In the genomic region with DNA sequence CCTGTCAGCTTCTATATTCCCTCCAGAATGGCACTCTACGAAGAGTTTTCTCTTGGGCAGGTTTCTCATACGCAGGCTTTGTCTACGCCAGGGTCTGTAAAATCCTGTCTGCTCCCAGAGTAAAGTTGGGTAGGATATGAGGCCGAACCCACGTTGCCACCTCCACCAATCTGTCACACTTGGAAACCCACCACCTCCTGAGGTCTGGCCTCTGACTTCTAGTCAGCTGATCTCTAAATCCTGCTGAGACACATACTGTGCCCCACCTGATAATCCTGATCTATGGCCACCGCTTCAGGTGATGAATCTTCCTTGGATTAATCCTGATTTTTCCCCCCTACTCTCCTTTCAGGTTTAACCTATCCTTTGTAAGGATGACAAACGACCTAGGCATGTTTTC, we compare ENCODE assay signal across 11 mouse cellular contexts.
DNase-seq lines count a peak whose midpoint lies in the region; ATAC-seq and TF ChIP-seq lines count a peak whose summit lies in the region.
"Had no signal": no experiment of that assay in that cellular context is flagged by ENCODE, and none has a peak within 500 bp of the region (broad histone marks: within the 10 kb centered on the region; RNA-seq: fewer than 3 reads in every experiment).

No protein-coding gene starts in this region.

- no peak for TF ChIP-seq CTCF in kidney, postnatal 0 days (IDR thresholded peaks at IDR 0.05; ENCODE audit: low read depth)

- no peak overlapping the region for H3K9ac ChIP-seq in kidney, postnatal 0 days (ENCODE audit: low read depth, low read length)
- no peak overlapping the region; the same call in 1 of the 2 replicates for H3K9ac ChIP-seq in hindbrain, embryonic 15.5 days
- H3K9ac ChIP-seq in neural tube, embryonic 13.5 days: 0 out of 2 replicates have a peak overlapping the region, but pooled peaks have one; percentile 39

- no peaks in the 10 kb centered on the region for H3K36me3 ChIP-seq in kidney, postnatal 0 days (ENCODE audit: insufficient read depth, low read length)
- H3K36me3 ChIP-seq in hindbrain, embryonic 15.5 days: no peaks in the 10 kb centered on the region
- H3K36me3 ChIP-seq in neural tube, embryonic 13.5 days: no peaks in the 10 kb centered on the region

- 44% methylated on average over 7 of the region's 7 CpGs for WGBS in kidney, postnatal 0 days
- 45% methylated on average over 7 of the region's 7 CpGs for WGBS in hindbrain, embryonic 15.5 days
- WGBS in neural tube, embryonic 13.5 days: 50% methylated on average over 7 of the region's 7 CpGs

- 0 out of 2 replicates have a peak, but pooled peaks have one; percentile 43 for ATAC-seq in kidney, postnatal 0 days (replicated peaks; ENCODE audit: low FRiP score, low read depth)
- ATAC-seq in hindbrain, embryonic 15.5 days (ENCODE audit: low FRiP score, low read depth): 0 out of 2 replicates have a peak, but pooled peaks have one; percentile 19
- peak; percentile 33; the same call in 1 of the 2 replicates for ATAC-seq in neural tube, embryonic 13.5 days (ENCODE audit: low read depth)
- ATAC-seq: inflammation-experienced regulatory T-cells, adult 6 months; lung, postnatal 0 days had no signal

- H3K4me3 ChIP-seq in kidney, postnatal 0 days (replicated peaks; ENCODE audit: low read depth, low read length): no peak overlapping the region
- peak overlapping the region; percentile 8; the same call in 1 of the 2 replicates for H3K4me3 ChIP-seq in hindbrain, embryonic 15.5 days
- peak overlapping the region; percentile 15; the same call in 1 of the 2 replicates for H3K4me3 ChIP-seq in neural tube, embryonic 13.5 days

- peak overlapping the region; percentile 25; the same call in 1 of the 2 replicates for H3K27ac ChIP-seq in kidney, postnatal 0 days
- 0 out of 2 replicates have a peak overlapping the region, but pooled peaks have one; percentile 23 for H3K27ac ChIP-seq in hindbrain, embryonic 15.5 days (replicated peaks)
- peak overlapping the region; percentile 68 for H3K27ac ChIP-seq in neural tube, embryonic 13.5 days (replicated peaks)

- no peaks in the 10 kb centered on the region for H3K9me3 ChIP-seq in kidney, postnatal 0 days (replicated peaks; ENCODE audit: low read length)
- no peaks in the 10 kb centered on the region for H3K9me3 ChIP-seq in hindbrain, embryonic 15.5 days
- no peaks in the 10 kb centered on the region for H3K9me3 ChIP-seq in neural tube, embryonic 13.5 days

- peaks cover 14% of the 10 kb centered on the region for H3K4me1 ChIP-seq in kidney, postnatal 0 days (replicated peaks; ENCODE audit: insufficient read depth, low read length)
- H3K4me1 ChIP-seq in hindbrain, embryonic 15.5 days (replicated peaks): peaks cover 14% of the 10 kb centered on the region
- H3K4me1 ChIP-seq in neural tube, embryonic 13.5 days (replicated peaks): peaks cover 17% of the 10 kb centered on the region

- no peaks in the 10 kb centered on the region for H3K27me3 ChIP-seq in kidney, postnatal 0 days (ENCODE audit: insufficient read depth, low read length)
- no peaks in the 10 kb centered on the region for H3K27me3 ChIP-seq in hindbrain, embryonic 15.5 days
- peaks cover 9% of the 10 kb centered on the region; the same call in 1 of the 2 replicates for H3K27me3 ChIP-seq in neural tube, embryonic 13.5 days

- DNase-seq in cerebellum, adult 11-12 months: peak; percentile 29
- no peak for DNase-seq in cerebellum, adult 9-10 months
- DNase-seq in kidney, postnatal 0 days (ENCODE audit: low spot score): no peak
- no peak for DNase-seq in kidney, adult 9 months
- DNase-seq in layer of hippocampus, postnatal 10 days (ENCODE audit: low spot score in 2 of 2): no peak
- no peak for DNase-seq in adrenal gland, postnatal 10 days
- DNase-seq: thymus, adult 18-20 months had no signal

- H3K4me2 ChIP-seq in kidney, postnatal 0 days (ENCODE audit: low read length): peak overlapping the region; percentile 44
- peak overlapping the region; percentile 41 for H3K4me2 ChIP-seq in hindbrain, embryonic 15.5 days
- peak overlapping the region; percentile 49 for H3K4me2 ChIP-seq in neural tube, embryonic 13.5 days
